Mouse (Mus musculus) cerebellum, adult 11 months (tissue): ENCODE measurements at regions not wholly inside any gene's neighbourhood (a gene's known extent, or its start where the extent isn't known, plus 50 kb on each side); places are given as distances from the start of the nearest gene placed in this dataset.

ENCODE experiments used
- DNase-seq: peaks from one replicate; pipeline ENCODE4 v3.0.0; 2022

- no peak for DNase-seq
Measured at GRCm38 (mm10) chrX:11490146-11490693, 162.6 kb downstream of the H2al1j start.

GRCm38 (mm10) chrX:11491235-11491634, 163.6 kb downstream of the H2al1j start:
- DNase-seq, result no peak

- no peak for DNase-seq
Measured at GRCm38 (mm10) chrX:11491676-11492391, 164.2 kb downstream of the H2al1j start.

GRCm38 (mm10) chrX:11493526-11494245, 166.1 kb downstream of the H2al1j start:
- no peak for DNase-seq

- no peak for DNase-seq
Measured at GRCm38 (mm10) chrX:11494246-11494630, 166.6 kb downstream of the H2al1j start.

- DNase-seq, result no peak
Measured at GRCm38 (mm10) chrX:11512439-11512838, 184.8 kb downstream of the H2al1j start.

- no peak for DNase-seq
Measured at GRCm38 (mm10) chrX:11512928-11513327, 185.3 kb downstream of the H2al1j start.

GRCm38 (mm10) chrX:11523791-11524190, 196.2 kb downstream of the H2al1j start:
- no peak for DNase-seq

- DNase-seq, result no peak
Measured at GRCm38 (mm10) chrX:11525326-11525725, 197.7 kb downstream of the H2al1j start.

- DNase-seq, result no peak
Measured at GRCm38 (mm10) chrX:11528589-11528988, 201.0 kb downstream of the H2al1j start.

GRCm38 (mm10) chrX:11529221-11529620, 201.6 kb downstream of the H2al1j start:
- DNase-seq, result no peak

- DNase-seq, result no peak
Measured at GRCm38 (mm10) chrX:11532817-11533216, 205.2 kb downstream of the H2al1j start.

- DNase-seq, result no peak
Measured at GRCm38 (mm10) chrX:11533871-11534270, 206.2 kb downstream of the H2al1j start.

GRCm38 (mm10) chrX:11541011-11541410, 213.4 kb downstream of the H2al1j start:
- DNase-seq, result no peak

GRCm38 (mm10) chrX:11550164-11550851, 222.7 kb downstream of the H2al1j start:
- DNase-seq, result no peak

- DNase-seq, result no peak
Measured at GRCm38 (mm10) chrX:11552177-11552576, 224.6 kb downstream of the H2al1j start.

- DNase-seq, result no peak
Measured at GRCm38 (mm10) chrX:11555035-11555570, 227.5 kb downstream of the H2al1j start.

GRCm38 (mm10) chrX:11558260-11558659, 230.6 kb downstream of the H2al1j start:
- DNase-seq, result no peak

GRCm38 (mm10) chrX:11560550-11561276, 233.1 kb downstream of the H2al1j start:
- no peak for DNase-seq

- DNase-seq, result no peak
Measured at GRCm38 (mm10) chrX:11565888-11566287, 238.3 kb downstream of the H2al1j start.

GRCm38 (mm10) chrX:11567827-11568226, 240.2 kb downstream of the H2al1j start:
- DNase-seq, result no peak

GRCm38 (mm10) chrX:11568262-11568661, 240.6 kb downstream of the H2al1j start:
- DNase-seq, result no peak

- no peak for DNase-seq
Measured at GRCm38 (mm10) chrX:11574354-11574753, 246.7 kb downstream of the H2al1j start.
